Mouse (Mus musculus): ENCODE results near the gene Gk2. TPM values are rescaled to one million over a fixed set of nuclear protein-coding genes. Genes with fewer than 3 reads are reported as not detected.

Gk2 gene
- total RNA-seq, 1 experiment from 2014 or later, result 0.35 TPM

Other genes starting within 250 kb of the Gk2 start
- gene Naa11, start 64.6 kb downstream of the Gk2 start, total RNA-seq (2017), result not detected in 2 replicates